Mouse (Mus musculus): Measurements from ENCODE around the gene Ahnak. TPM values are rescaled to one million over a fixed set of nuclear protein-coding genes. Genes with fewer than 3 reads are reported as not detected.

Gene Ahnak
- polyA plus RNA-seq, 1 experiment: 14.7 TPM

GRCm38 (mm10) chr19:9039266-9039665, 50.2 kb downstream of the Ahnak start:
- no peak for TF ChIP-seq POLR2A (IDR thresholded peaks at IDR 0.05; ENCODE audit: low read depth, low read length)
- no peak for TF ChIP-seq CTCF (IDR thresholded peaks at IDR 0.05; ENCODE audit: extremely low read depth, insufficient read length, insufficient replicate concordance, low read depth, low read length)
- 39% methylated on average over 4 of the region's 4 CpGs for WGBS
- H3K27ac ChIP-seq (ENCODE audit: insufficient read depth, low read depth, low read length): peak overlapping the region; percentile 74
- no peaks in the 10 kb centered on the region for H3K36me3 ChIP-seq (ENCODE audit: control insufficient read depth, insufficient read depth, low read length)
- no peaks in the 10 kb centered on the region for H3K27me3 ChIP-seq (ENCODE audit: control insufficient read depth, insufficient read depth, low read length)
- H3K4me3 ChIP-seq (ENCODE audit: low read depth, low read length): no peak overlapping the region
- H3K4me1 ChIP-seq (ENCODE audit: control insufficient read depth, insufficient read depth, insufficient read length, low read length): peaks cover 17% of the 10 kb centered on the region

GRCm38 (mm10) chr19:9039928-9040327, 50.8 kb downstream of the Ahnak start:
- 66% methylated on average over 7 of the region's 7 CpGs for WGBS
- peaks cover 17% of the 10 kb centered on the region for H3K4me1 ChIP-seq (ENCODE audit: control insufficient read depth, insufficient read depth, insufficient read length, low read length)

DNA sequence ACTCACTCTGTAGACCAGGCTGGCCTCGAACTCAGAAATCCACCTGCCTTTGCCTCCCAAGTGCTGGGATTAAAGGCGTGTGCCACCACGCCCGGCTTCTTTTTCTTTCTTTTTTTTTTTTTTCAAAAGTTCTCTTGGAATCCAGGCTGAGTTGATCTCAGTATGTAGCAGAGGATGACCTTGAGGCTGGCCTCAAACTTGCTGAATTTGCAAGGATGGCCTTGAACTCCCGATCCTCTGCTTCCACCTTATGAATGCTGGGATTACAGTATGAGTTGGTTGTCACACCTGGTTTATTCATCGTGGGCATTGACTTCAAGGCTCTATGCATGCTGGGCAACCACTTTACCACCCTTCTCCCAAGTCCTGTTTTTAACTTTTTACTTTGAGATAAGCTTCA, 51.6 kb downstream of the Ahnak start:
- Histone ChIP-seq H3K4me1 (ENCODE audit: control insufficient read depth, insufficient read depth, insufficient read length, low read length) (peaks cover 17% of the 10 kb centered on the region), H3K4me3 (ENCODE audit: low read depth, low read length) (no peak overlapping the region), H3K36me3 (ENCODE audit: control insufficient read depth, insufficient read depth, low read length) (no peaks in the 10 kb centered on the region), H3K27me3 (ENCODE audit: control insufficient read depth, insufficient read depth, low read length) (no peaks in the 10 kb centered on the region), H3K27ac (ENCODE audit: insufficient read depth, low read depth, low read length) (0 out of 2 replicates have a peak overlapping the region, but pooled peaks have one; percentile 12)
- WGBS: 79% methylated on average over 6 of the region's 6 CpGs
- TF ChIP-seq CTCF (IDR thresholded peaks at IDR 0.05; ENCODE audit: extremely low read depth, insufficient read length, insufficient replicate concordance, low read depth, low read length) (no peak), POLR2A (IDR thresholded peaks at IDR 0.05; ENCODE audit: low read depth, low read length) (no peak)

More at GRCm38 (mm10) chr19:9039928-9040327, 50.8 kb downstream of the Ahnak start:
- TF ChIP-seq POLR2A (IDR thresholded peaks at IDR 0.05; ENCODE audit: low read depth, low read length): no peak
- no peak for TF ChIP-seq CTCF (IDR thresholded peaks at IDR 0.05; ENCODE audit: extremely low read depth, insufficient read length, insufficient replicate concordance, low read depth, low read length)
- Histone ChIP-seq H3K36me3 (ENCODE audit: control insufficient read depth, insufficient read depth, low read length) (no peaks in the 10 kb centered on the region), H3K4me3 (ENCODE audit: low read depth, low read length) (no peak overlapping the region), H3K27ac (ENCODE audit: insufficient read depth, low read depth, low read length) (peak overlapping the region; percentile 74), H3K27me3 (ENCODE audit: control insufficient read depth, insufficient read depth, low read length) (no peaks in the 10 kb centered on the region)

GRCm38 (mm10) chr19:9041074-9041473, 52.0 kb downstream of the Ahnak start:
- TF ChIP-seq CTCF (IDR thresholded peaks at IDR 0.05; ENCODE audit: extremely low read depth, insufficient read length, insufficient replicate concordance, low read depth, low read length) (no peak), POLR2A (IDR thresholded peaks at IDR 0.05; ENCODE audit: low read depth, low read length) (no peak)
- H3K27me3 ChIP-seq (ENCODE audit: control insufficient read depth, insufficient read depth, low read length): no peaks in the 10 kb centered on the region
- H3K27ac ChIP-seq (ENCODE audit: insufficient read depth, low read depth, low read length): no peak overlapping the region
- no peaks in the 10 kb centered on the region for H3K36me3 ChIP-seq (ENCODE audit: control insufficient read depth, insufficient read depth, low read length)
- peaks cover 17% of the 10 kb centered on the region for H3K4me1 ChIP-seq (ENCODE audit: control insufficient read depth, insufficient read depth, insufficient read length, low read length)
- H3K4me3 ChIP-seq (ENCODE audit: low read depth, low read length): no peak overlapping the region

GRCm38 (mm10) chr19:9043123-9043522, 54.0 kb downstream of the Ahnak start:
- Histone ChIP-seq H3K4me1 (ENCODE audit: control insufficient read depth, insufficient read depth, insufficient read length, low read length) (peaks cover 20% of the 10 kb centered on the region), H3K36me3 (ENCODE audit: control insufficient read depth, insufficient read depth, low read length) (no peaks in the 10 kb centered on the region), H3K27ac (ENCODE audit: insufficient read depth, low read depth, low read length) (no peak overlapping the region), H3K27me3 (ENCODE audit: control insufficient read depth, insufficient read depth, low read length) (no peaks in the 10 kb centered on the region), H3K4me3 (ENCODE audit: low read depth, low read length) (no peak overlapping the region)
- 100% methylated on average over 1 of the region's 1 CpGs for WGBS
- TF ChIP-seq POLR2A (IDR thresholded peaks at IDR 0.05; ENCODE audit: low read depth, low read length) (no peak), CTCF (IDR thresholded peaks at IDR 0.05; ENCODE audit: extremely low read depth, insufficient read length, insufficient replicate concordance, low read depth, low read length) (no peak)

GRCm38 (mm10) chr19:9044291-9044690, 55.2 kb downstream of the Ahnak start:
- Histone ChIP-seq H3K27me3 (ENCODE audit: control insufficient read depth, insufficient read depth, low read length) (no peaks in the 10 kb centered on the region), H3K4me3 (ENCODE audit: low read depth, low read length) (no peak overlapping the region), H3K36me3 (ENCODE audit: control insufficient read depth, insufficient read depth, low read length) (no peaks in the 10 kb centered on the region), H3K4me1 (ENCODE audit: control insufficient read depth, insufficient read depth, insufficient read length, low read length) (peaks cover 17% of the 10 kb centered on the region), H3K27ac (ENCODE audit: insufficient read depth, low read depth, low read length) (no peak overlapping the region)
- TF ChIP-seq POLR2A (IDR thresholded peaks at IDR 0.05; ENCODE audit: low read depth, low read length) (no peak), CTCF (IDR thresholded peaks at IDR 0.05; ENCODE audit: extremely low read depth, insufficient read length, insufficient replicate concordance, low read depth, low read length) (no peak)
- WGBS: 73% methylated on average over 4 of the region's 4 CpGs

- TF ChIP-seq CTCF (IDR thresholded peaks at IDR 0.05; ENCODE audit: extremely low read depth, insufficient read length, insufficient replicate concordance, low read depth, low read length): no peak
- no peak for TF ChIP-seq POLR2A (IDR thresholded peaks at IDR 0.05; ENCODE audit: low read depth, low read length)
- Histone ChIP-seq H3K36me3 (ENCODE audit: control insufficient read depth, insufficient read depth, low read length) (no peaks in the 10 kb centered on the region), H3K27ac (ENCODE audit: insufficient read depth, low read depth, low read length) (peak overlapping the region; percentile 45; the same call in 1 of the 2 replicates), H3K4me1 (ENCODE audit: control insufficient read depth, insufficient read depth, insufficient read length, low read length) (peaks cover 11% of the 10 kb centered on the region), H3K27me3 (ENCODE audit: control insufficient read depth, insufficient read depth, low read length) (no peaks in the 10 kb centered on the region), H3K4me3 (ENCODE audit: low read depth, low read length) (no peak overlapping the region)
- WGBS: 33% methylated on average over 7 of the region's 7 CpGs
Measured at GRCm38 (mm10) chr19:9047207-9047945, 58.3 kb downstream of the Ahnak start.
